Mouse (Mus musculus): ENCODE measurements around the gene Polr2a.
"Not testable (repeated sequence)": the region's sequence is repeated elsewhere in the genome, so short reads cannot be mapped to it uniquely, and the experiment has no call there.

The Polr2a gene

DNA sequence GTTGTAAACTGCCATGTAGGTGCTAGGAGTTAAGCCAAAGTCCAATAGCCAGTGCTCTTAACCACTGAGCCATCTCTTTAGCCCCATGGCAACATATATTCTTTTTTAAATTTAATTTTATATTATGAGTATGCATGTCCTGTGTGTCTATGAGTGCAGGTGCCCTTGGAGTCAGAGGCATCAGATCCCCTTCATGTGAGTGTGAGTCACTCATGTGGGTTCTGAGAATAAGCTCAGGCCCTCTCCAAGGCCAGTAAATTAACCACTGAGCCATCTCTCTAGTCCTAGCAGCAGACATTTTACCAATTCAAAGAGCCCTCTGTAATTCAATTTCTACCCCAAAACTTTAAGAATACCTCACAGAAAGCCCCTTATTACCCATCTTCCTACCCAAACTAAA lies 5.8 kb downstream of the Polr2a start:
- no peak for DNase-seq

DNA sequence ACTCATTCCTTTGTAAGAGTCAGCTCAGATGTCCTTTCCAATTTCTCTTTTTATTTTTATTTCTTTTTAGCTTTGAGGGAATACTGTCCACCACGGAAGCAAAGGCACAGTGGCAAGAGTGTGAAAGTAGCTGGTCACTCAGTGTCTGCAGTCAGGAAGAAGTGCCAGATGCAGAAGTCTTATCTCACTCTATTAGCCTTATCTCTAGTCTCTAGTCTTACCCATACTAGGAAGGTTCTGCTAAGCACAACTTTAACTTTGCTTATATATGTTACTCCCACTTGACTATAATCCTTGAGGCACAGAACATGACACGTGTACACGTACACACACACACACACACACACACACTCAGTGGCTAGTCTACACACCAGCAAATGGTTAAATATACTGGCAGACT lies 6.8 kb downstream of the Polr2a start:
- DNase-seq: no peak

DNA sequence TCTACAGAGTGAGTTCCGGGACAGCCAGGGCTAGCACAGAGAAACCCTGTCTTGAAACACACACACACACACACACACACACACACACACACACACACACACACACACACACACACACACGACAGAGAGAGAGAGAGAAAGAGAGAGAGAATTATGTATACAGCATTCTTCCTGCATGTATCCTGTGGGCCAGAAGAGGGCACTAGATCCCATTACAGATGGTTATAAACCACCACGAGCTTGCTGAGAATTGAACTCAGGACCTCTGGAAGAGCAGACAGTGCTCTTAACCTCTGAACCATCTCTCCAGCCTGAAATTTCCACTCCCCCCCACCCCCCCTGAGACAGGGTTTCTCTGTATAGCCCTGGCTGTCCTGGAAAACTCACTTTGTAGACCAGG lies 27.0 kb downstream of the Polr2a start:
- DNase-seq: not testable (repeated sequence)

- DNase-seq: peak; percentile 26 to 68
Observed at GRCm38 (mm10) chr11:69729063-69729462, 29.4 kb downstream of the Polr2a start.

- no peak for DNase-seq
Observed at GRCm38 (mm10) chr11:69725951-69726350, 32.5 kb downstream of the Polr2a start.

DNA sequence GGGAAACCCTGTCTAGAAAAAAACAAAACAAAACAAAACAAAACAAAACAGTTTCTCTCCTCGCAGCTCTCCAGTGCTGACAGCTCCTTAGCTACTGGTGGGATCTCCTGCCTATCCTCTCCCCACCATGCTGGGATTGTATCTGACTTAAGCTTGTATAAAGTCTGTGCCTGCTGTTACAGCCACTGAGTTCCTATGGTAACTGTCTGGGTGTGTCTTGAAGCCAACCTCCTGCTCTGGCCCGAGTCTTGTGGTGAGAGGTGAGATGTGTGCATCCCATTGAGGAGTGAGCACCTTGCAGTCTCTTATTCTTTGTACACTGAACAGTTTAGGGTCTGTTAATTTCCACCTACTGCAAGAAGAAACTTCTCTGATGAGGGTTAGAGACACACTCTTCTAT lies 35.4 kb downstream of the Polr2a start:
- DNase-seq: no peak

DNA sequence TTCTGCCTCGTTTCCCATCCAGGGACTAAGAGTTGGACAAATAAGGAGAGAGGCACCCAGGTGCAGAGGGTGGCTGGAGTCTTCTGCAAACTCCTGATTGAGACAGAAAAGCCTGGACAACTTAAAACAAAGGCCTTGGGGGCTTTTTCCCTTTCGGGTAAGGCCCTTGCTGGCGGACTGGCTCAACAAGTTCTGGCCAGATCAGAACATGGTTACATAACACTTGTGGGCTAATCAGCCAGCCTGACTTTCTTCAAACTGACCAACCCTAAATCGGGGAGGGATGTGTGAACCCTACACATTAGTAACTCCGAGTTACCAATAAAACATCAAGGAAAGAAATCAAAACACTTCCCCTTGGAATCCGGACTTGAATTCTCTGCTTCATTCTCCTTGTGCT lies 37.6 kb downstream of the Polr2a start:
- no peak for DNase-seq

- DNase-seq: no peak
Observed at GRCm38 (mm10) chr11:69719423-69719822, 39.0 kb downstream of the Polr2a start.

DNA sequence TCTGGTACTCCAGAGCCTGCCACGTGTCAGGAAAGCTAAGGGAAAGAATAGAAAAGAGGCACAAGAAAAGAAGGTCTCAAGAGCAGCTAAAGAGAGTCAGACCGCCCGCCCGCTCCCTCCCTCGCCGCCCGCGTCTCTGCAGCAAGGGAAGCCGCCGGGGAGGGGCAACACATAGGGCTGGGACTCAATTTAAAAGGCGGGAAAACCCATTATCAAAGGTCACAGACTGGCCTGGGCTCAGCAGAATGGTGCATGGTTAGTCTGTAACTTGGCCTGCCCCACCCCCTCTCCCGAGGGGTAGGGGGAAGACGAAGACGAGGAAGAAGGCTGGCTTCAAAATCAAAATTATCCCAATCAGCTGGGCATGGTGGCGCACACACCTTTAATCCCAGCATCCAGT lies 39.8 kb downstream of the Polr2a start:
- peak in 1 of 2 experiments; percentile 28 for DNase-seq

- DNase-seq: no peak
Observed at GRCm38 (mm10) chr11:69716953-69717352, 41.5 kb downstream of the Polr2a start.

DNA sequence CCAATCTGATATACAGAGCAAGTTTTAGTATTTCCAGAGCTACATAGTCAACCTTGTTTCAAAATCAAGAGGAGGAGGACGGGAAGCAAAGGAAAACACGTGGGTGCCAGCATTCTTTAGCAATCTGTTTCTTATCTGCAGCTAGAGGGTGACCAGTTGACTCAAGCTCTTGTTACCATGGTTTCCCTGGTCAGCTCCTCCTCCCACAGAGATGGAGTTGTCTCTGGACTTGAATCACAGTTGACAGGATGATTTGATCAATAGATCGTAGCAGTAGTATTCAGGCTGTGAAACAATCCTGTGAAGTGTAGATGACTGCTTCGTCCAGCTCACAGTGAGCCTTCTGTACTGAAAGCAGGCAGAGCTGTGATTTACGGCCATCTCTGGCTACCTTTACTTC lies 42.5 kb downstream of the Polr2a start:
- no peak for DNase-seq

DNA sequence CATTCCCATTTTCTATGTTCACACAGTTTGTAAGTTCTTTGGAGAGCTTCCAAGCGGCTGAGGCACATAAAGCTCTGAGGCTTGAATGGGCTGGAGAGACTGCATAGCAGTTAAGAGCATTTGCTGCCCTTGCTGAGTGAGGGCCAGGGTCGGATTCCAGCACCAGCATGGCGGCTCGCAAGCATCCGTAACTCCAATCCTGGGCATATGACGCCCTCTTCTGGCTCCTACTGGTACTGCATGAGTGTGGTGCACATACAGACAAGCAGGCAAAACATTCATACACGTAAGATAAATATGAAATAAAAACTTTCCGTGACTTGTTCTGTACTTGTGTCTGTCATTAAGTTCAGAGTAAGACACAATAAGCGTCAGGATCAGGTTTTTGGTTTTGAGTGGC lies 43.0 kb downstream of the Polr2a start:
- DNase-seq: peak; percentile 47 to 75

DNA sequence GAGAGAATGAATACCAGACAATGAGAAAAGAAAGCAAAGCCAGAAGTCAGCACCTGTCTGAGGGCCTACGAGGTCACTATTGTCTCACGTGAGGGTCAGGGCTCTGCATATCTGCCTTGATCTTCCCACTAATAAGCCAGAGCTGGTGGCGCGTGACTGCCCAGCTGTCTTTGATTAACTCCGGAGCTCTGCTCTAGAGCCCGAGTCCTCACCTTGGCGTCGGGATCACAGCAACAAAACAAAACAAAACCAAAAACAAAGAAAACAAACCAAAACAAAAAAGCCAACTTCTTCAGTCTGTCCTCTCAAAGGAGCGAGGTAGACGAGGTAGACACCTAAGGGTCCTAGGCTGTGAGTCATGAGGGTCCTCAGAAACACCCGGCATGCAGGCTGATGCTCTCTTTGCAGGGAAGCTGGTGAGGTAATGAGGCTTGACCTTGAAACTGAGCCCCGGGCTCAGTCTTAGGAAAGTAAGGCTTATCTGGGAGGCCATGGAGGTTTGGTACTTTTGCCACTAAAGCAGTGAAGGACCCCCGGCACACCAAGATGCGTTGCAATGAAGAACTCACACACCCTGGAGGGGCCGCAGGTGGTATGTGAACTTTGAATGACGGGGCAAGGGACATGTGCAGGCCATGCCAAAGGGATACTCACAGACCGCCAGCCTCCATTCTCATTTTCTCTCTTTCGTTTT lies 43.7 kb downstream of the Polr2a start:
- DNase-seq: peak; percentile 79 to 85

GRCm38 (mm10) chr11:69712954-69713672 lies 45.3 kb downstream of the Polr2a start:
- DNase-seq: peak; percentile 30 to 70

GRCm38 (mm10) chr11:69711082-69711481 lies 47.4 kb downstream of the Polr2a start:
- no peak for DNase-seq

GRCm38 (mm10) chr11:69710470-69710869 lies 48.0 kb downstream of the Polr2a start:
- DNase-seq: no peak

DNA sequence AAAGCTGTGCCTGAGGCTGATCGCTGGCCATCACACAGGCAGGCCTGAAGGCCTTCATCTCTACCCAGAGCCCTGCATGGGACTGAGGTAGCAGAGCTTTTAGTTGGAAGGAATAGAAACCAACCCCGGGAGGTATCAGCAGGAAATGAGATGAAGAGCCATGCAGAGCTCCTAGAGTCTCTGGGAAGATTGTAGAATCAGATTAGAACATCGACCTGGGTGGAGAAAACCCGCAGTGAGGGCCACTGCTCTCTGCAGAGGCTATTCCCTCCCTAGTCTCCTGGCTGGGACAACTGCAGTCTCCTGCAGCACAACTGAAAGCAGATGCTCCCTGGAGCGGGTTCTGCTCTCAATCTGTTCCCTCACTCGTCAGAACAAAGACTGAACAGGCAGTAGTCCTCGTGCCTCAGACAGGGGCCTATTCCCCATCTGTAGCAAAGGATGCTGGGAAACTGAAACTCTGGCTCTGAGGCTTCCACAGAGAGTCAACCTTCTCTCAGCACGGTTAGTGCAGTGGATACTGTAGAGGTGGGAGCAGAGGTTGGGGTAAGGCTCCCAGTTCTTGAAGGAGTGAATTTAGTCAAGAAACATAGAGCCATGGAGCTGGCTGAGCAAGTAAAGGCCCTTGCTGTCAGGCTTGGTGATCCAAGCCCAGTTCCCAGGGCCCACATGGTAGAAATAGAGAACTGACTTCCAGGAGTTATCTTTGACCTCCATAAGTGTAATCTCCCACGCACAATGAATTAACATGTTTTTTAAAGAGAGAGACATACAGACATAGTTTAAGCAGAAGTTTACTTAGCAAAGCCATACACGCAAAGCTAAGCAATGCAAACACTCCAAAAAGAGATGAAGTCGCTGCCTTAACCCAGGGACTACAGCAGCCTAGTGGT lies 48.6 kb downstream of the Polr2a start:
- no peak for DNase-seq

- DNase-seq: no peak
Observed at GRCm38 (mm10) chr11:69708614-69709265, 49.7 kb downstream of the Polr2a start.

GRCm38 (mm10) chr11:69707873-69708381 lies 50.5 kb downstream of the Polr2a start:
- DNase-seq: no peak

GRCm38 (mm10) chr11:69707480-69707847 lies 51.0 kb downstream of the Polr2a start:
- DNase-seq: no peak

GRCm38 (mm10) chr11:69706775-69707479 lies 51.5 kb downstream of the Polr2a start:
- DNase-seq: peak; percentile 90 to 92

DNA sequence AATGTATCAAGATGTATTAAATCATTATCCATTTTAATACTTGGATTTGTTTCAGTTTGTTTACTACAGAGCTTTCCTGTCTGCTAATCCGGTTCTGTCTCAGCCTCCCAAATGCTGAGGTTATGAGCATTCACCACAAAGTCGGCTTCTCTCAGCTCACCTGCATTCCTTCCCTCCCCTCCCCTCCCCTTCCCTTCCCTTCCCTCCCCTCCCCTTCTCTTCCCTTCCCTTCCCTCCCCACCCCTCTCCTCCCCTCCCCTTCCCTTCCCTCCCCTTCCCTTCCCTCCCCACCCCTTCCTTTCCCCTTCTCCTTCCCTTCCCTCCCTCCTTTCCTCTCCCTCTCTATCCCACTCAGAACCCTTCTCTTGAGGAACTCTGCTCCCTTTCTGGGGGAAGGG lies 53.8 kb downstream of the Polr2a start:
- no peak for DNase-seq

Measured in kidney, adult 8-10 months (tissue).